8 mouse cellular contexts compared by ENCODE assay signal in genomic region chr3:117120086-117121055, GRCm38 (mm10).
DNase-seq lines count a peak whose midpoint lies in the region; ATAC-seq and TF ChIP-seq lines count a peak whose summit lies in the region.

No protein-coding gene starts in this region.

- H3K27me3 ChIP-seq in testis, adult 2 months (ENCODE audit: control insufficient read depth, insufficient read depth, low read length), result no peaks in the 10 kb centered on the region
- H3K27me3 ChIP-seq in heart, postnatal 0 days (ENCODE audit: control insufficient read depth, insufficient read depth, low read length), result no peaks in the 10 kb centered on the region
- H3K27me3 ChIP-seq in lung, postnatal 0 days (replicated peaks; ENCODE audit: insufficient read depth, low read length), result no peaks in the 10 kb centered on the region

- ATAC-seq in heart, postnatal 0 days (ENCODE audit: insufficient read depth, low read depth), result no peak
- ATAC-seq in lung, postnatal 0 days, result no peak

- DNase-seq in testis, postnatal 14 days (ENCODE audit: low spot score), result no peak
- DNase-seq in cerebellum, postnatal 25 days, result peak; percentile 21 to 57
- peak; percentile 50 for DNase-seq in heart, postnatal 0 days (ENCODE audit: low spot score)
- peak; percentile 49 to 89 for DNase-seq in layer of hippocampus, adult 18-20 months (ENCODE audit: low spot score in 2 of 2)
- DNase-seq in lung, postnatal 0 days (ENCODE audit: low spot score), result peak; percentile 57
- DNase-seq in right cerebral cortex, postnatal 10 days (ENCODE audit: low spot score in 2 of 2), result peak; percentile 79 to 83
- no peak for DNase-seq in thymus, postnatal 36 days

- TF ChIP-seq POLR2A in testis, adult 2 months (IDR thresholded peaks at IDR 0.05; ENCODE audit: control insufficient read depth, low read depth, low read length), result no peak

- H3K4me1 ChIP-seq in testis, adult 2 months (ENCODE audit: control insufficient read depth, insufficient read depth, low read length), result no peaks in the 10 kb centered on the region
- H3K4me1 ChIP-seq in heart, postnatal 0 days (ENCODE audit: control insufficient read depth, insufficient read depth), result no peaks in the 10 kb centered on the region
- H3K4me1 ChIP-seq in lung, postnatal 0 days (ENCODE audit: insufficient read depth, low read depth, low read length), result no peaks in the 10 kb centered on the region

- no peak overlapping the region for H3K4me2 ChIP-seq in heart, postnatal 0 days (ENCODE audit: low read depth, low read length)
- no peak overlapping the region for H3K4me2 ChIP-seq in lung, postnatal 0 days (replicated peaks; ENCODE audit: low read depth, low read length)

- no peak for TF ChIP-seq EP300 in heart, postnatal 0 days (IDR thresholded peaks at IDR 0.05; ENCODE audit: low read depth)
- no peak for TF ChIP-seq EP300 in lung, postnatal 0 days (IDR thresholded peaks at IDR 0.05)

- no peak overlapping the region for H3K9ac ChIP-seq in heart, postnatal 0 days (replicated peaks; ENCODE audit: low read depth, low read length)
- no peak overlapping the region for H3K9ac ChIP-seq in lung, postnatal 0 days (replicated peaks; ENCODE audit: low read depth)

- no peaks in the 10 kb centered on the region for H3K36me3 ChIP-seq in testis, adult 2 months (ENCODE audit: control insufficient read depth, insufficient read depth, low read length)
- H3K36me3 ChIP-seq in heart, postnatal 0 days (replicated peaks; ENCODE audit: control insufficient read depth, insufficient read depth, low read length), result no peaks in the 10 kb centered on the region
- no peaks in the 10 kb centered on the region for H3K36me3 ChIP-seq in lung, postnatal 0 days (ENCODE audit: insufficient read depth, low read length)

- H3K9me3 ChIP-seq in heart, postnatal 0 days (replicated peaks; ENCODE audit: control insufficient read depth, low read length), result no peaks in the 10 kb centered on the region
- no peaks in the 10 kb centered on the region for H3K9me3 ChIP-seq in lung, postnatal 0 days (ENCODE audit: low read length)

- peak; percentile 14; the same call in 1 of the 2 replicates for TF ChIP-seq CTCF in testis, adult 2 months (IDR thresholded peaks at IDR 0.05; ENCODE audit: control insufficient read depth, insufficient read depth, insufficient replicate concordance, low read depth, low read length)
- peak; percentile 79 for TF ChIP-seq CTCF in heart, postnatal 0 days (IDR thresholded peaks at IDR 0.05; ENCODE audit: low read depth)
- peak; percentile 79 for TF ChIP-seq CTCF in lung, postnatal 0 days (IDR thresholded peaks at IDR 0.05)

- 51% methylated on average over 13 of the region's 13 CpGs for WGBS in heart, postnatal 0 days
- 53% methylated on average over 13 of the region's 13 CpGs for WGBS in lung, postnatal 0 days

- no peak overlapping the region for H3K4me3 ChIP-seq in testis, adult 2 months (ENCODE audit: control insufficient read depth, low read depth, low read length)
- no peak overlapping the region for H3K4me3 ChIP-seq in heart, postnatal 0 days (ENCODE audit: low read depth, low read length)
- H3K4me3 ChIP-seq in lung, postnatal 0 days (ENCODE audit: low read depth, low read length), result no peak overlapping the region

- no peak overlapping the region for H3K27ac ChIP-seq in testis, adult 2 months (ENCODE audit: control insufficient read depth, insufficient read depth, low read depth, low read length)
- H3K27ac ChIP-seq in heart, postnatal 0 days (ENCODE audit: low read depth), result no peak overlapping the region
- H3K27ac ChIP-seq in lung, postnatal 0 days (ENCODE audit: low read length), result no peak overlapping the region

Comparison
In these comparisons a context has a peak if more than half of its experiments do, and no peak if none do; other contexts are left out.
1. CTCF ChIP-seq: peak in every context shown above with its lines; median percentile 79 in heart, postnatal 0 days; 79 in lung, postnatal 0 days; 14 in testis, adult 2 months.
2. DNase-seq: peak in cerebellum, postnatal 25 days (2 of 2), heart, postnatal 0 days (single experiment), layer of hippocampus, adult 18-20 months (2 of 2), lung, postnatal 0 days (single experiment) and right cerebral cortex, postnatal 10 days (2 of 2); none in testis, postnatal 14 days (single experiment) and thymus, postnatal 36 days (0 of 2).